Mouse (Mus musculus): Measurements from ENCODE around the gene Cops7b. TPM values are rescaled to one million over a fixed set of nuclear protein-coding genes. Genes with fewer than 3 reads are reported as not detected.

Gene Cops7b
- total and polyA plus RNA-seq, 2 experiments, result 5.0 to 20.2 TPM

- H3K27ac ChIP-seq (replicated peaks; ENCODE audit: insufficient read depth, low read depth, low read length), result peak overlapping the region; percentile 34; the same call in 1 of the 2 replicates
- WGBS, result 4% methylated on average over 36 of the region's 38 CpGs
- peak overlapping the region; percentile 82 for H3K4me3 ChIP-seq (ENCODE audit: insufficient read depth, low read depth, low read length)
- DNase-seq (ENCODE audit: extremely low read depth, low read depth, low spot score), result no peak
- H3K9ac ChIP-seq (ENCODE audit: low read depth, low read length), result peak overlapping the region; percentile 82
- H3K79me2 ChIP-seq (ENCODE audit: control insufficient read depth, insufficient read depth, low read length), result peaks cover 5% of the 10 kb centered on the region; the same call in 1 of the 2 replicates
- H3K27me3 ChIP-seq (ENCODE audit: control insufficient read depth, insufficient read depth, low read length), result no peaks in the 10 kb centered on the region
- H3K36me3 ChIP-seq (ENCODE audit: control insufficient read depth, insufficient read depth, low read length), result no peaks in the 10 kb centered on the region
- TF ChIP-seq CTCF (IDR thresholded peaks at IDR 0.05; ENCODE audit: low read depth, low read length), result no peak
- H3K4me1 ChIP-seq (ENCODE audit: control insufficient read depth, insufficient read depth, low read length), result peaks cover 5% of the 10 kb centered on the region
Observed at GRCm38 (mm10) chr1:86581692-86582450, 833 bp upstream of the Cops7b start.

- Histone ChIP-seq H3K9ac (ENCODE audit: low read depth, low read length) (no peak overlapping the region), H3K4me1 (ENCODE audit: control insufficient read depth, insufficient read depth, low read length) (peaks cover 5% of the 10 kb centered on the region), H3K4me3 (ENCODE audit: insufficient read depth, low read depth, low read length) (no peak overlapping the region), H3K27me3 (ENCODE audit: control insufficient read depth, insufficient read depth, low read length) (no peaks in the 10 kb centered on the region), H3K27ac (replicated peaks; ENCODE audit: insufficient read depth, low read depth, low read length) (no peak overlapping the region), H3K36me3 (ENCODE audit: control insufficient read depth, insufficient read depth, low read length) (no peaks in the 10 kb centered on the region), H3K79me2 (ENCODE audit: control insufficient read depth, insufficient read depth, low read length) (peaks cover 10% of the 10 kb centered on the region; the same call in 1 of the 2 replicates)
- DNase-seq (ENCODE audit: extremely low read depth, low read depth, low spot score), result no peak
- no peak for TF ChIP-seq POLR2A (IDR thresholded peaks at IDR 0.05; ENCODE audit: extremely low read depth, insufficient read depth, low read length)
- no peak for TF ChIP-seq CTCF (IDR thresholded peaks at IDR 0.05; ENCODE audit: low read depth, low read length)
- 44% methylated on average over 2 of the region's 2 CpGs for WGBS
Observed at GRCm38 (mm10) chr1:86583709-86584108, 1.0 kb downstream of the Cops7b start.

- no peaks in the 10 kb centered on the region for H3K27me3 ChIP-seq (ENCODE audit: control insufficient read depth, insufficient read depth, low read length)
- 0 out of 2 replicates have a peak, but pooled peaks have one; percentile 34 for TF ChIP-seq POLR2A (IDR thresholded peaks at IDR 0.05; ENCODE audit: extremely low read depth, insufficient read depth, low read length)
- TF ChIP-seq CTCF (IDR thresholded peaks at IDR 0.05; ENCODE audit: low read depth, low read length), result no peak
- H3K79me2 ChIP-seq (ENCODE audit: control insufficient read depth, insufficient read depth, low read length), result peaks cover 8% of the 10 kb centered on the region; the same call in 1 of the 2 replicates
- H3K4me1 ChIP-seq (ENCODE audit: control insufficient read depth, insufficient read depth, low read length), result peaks cover 11% of the 10 kb centered on the region
- peak; percentile 67 for DNase-seq (ENCODE audit: extremely low read depth, low read depth, low spot score)
- H3K9ac ChIP-seq (ENCODE audit: low read depth, low read length), result peak overlapping the region; percentile 92
- WGBS, result under 1% methylated on average over 26 of the region's 26 CpGs
- peak overlapping the region; percentile 94 for H3K4me3 ChIP-seq (ENCODE audit: insufficient read depth, low read depth, low read length)
- H3K36me3 ChIP-seq (ENCODE audit: control insufficient read depth, insufficient read depth, low read length), result peaks cover 15% of the 10 kb centered on the region
- H3K27ac ChIP-seq (replicated peaks; ENCODE audit: insufficient read depth, low read depth, low read length), result peak overlapping the region; percentile 51
Observed at GRCm38 (mm10) chr1:86586992-86587391, 4.3 kb downstream of the Cops7b start.

- H3K9ac ChIP-seq (ENCODE audit: low read depth, low read length), result no peak overlapping the region
- peaks cover 34% of the 10 kb centered on the region for H3K36me3 ChIP-seq (ENCODE audit: control insufficient read depth, insufficient read depth, low read length)
- peak overlapping the region; percentile 55 for H3K27ac ChIP-seq (replicated peaks; ENCODE audit: insufficient read depth, low read depth, low read length)
- H3K79me2 ChIP-seq (ENCODE audit: control insufficient read depth, insufficient read depth, low read length), result no peaks in the 10 kb centered on the region
- no peaks in the 10 kb centered on the region for H3K27me3 ChIP-seq (ENCODE audit: control insufficient read depth, insufficient read depth, low read length)
- no peak overlapping the region for H3K4me3 ChIP-seq (ENCODE audit: insufficient read depth, low read depth, low read length)
- H3K4me1 ChIP-seq (ENCODE audit: control insufficient read depth, insufficient read depth, low read length), result peaks cover 31% of the 10 kb centered on the region
- WGBS, result 52% methylated on average over 7 of the region's 7 CpGs
- TF ChIP-seq POLR2A (IDR thresholded peaks at IDR 0.05; ENCODE audit: extremely low read depth, insufficient read depth, low read length) (no peak), CTCF (IDR thresholded peaks at IDR 0.05; ENCODE audit: low read depth, low read length) (no peak)
- peak; percentile 23 for DNase-seq (ENCODE audit: extremely low read depth, low read depth, low spot score)
Observed at GRCm38 (mm10) chr1:86594539-86594938, 11.8 kb downstream of the Cops7b start.

- TF ChIP-seq CTCF (IDR thresholded peaks at IDR 0.05; ENCODE audit: low read depth, low read length), result no peak
- TF ChIP-seq POLR2A (IDR thresholded peaks at IDR 0.05; ENCODE audit: extremely low read depth, insufficient read depth, low read length), result no peak
- Histone ChIP-seq H3K79me2 (ENCODE audit: control insufficient read depth, insufficient read depth, low read length) (no peaks in the 10 kb centered on the region), H3K9ac (ENCODE audit: low read depth, low read length) (no peak overlapping the region), H3K36me3 (ENCODE audit: control insufficient read depth, insufficient read depth, low read length) (peaks cover 31% of the 10 kb centered on the region), H3K4me3 (ENCODE audit: insufficient read depth, low read depth, low read length) (no peak overlapping the region), H3K4me1 (ENCODE audit: control insufficient read depth, insufficient read depth, low read length) (peaks cover 29% of the 10 kb centered on the region), H3K27ac (replicated peaks; ENCODE audit: insufficient read depth, low read depth, low read length) (peak overlapping the region; percentile 75), H3K27me3 (ENCODE audit: control insufficient read depth, insufficient read depth, low read length) (no peaks in the 10 kb centered on the region)
- WGBS, result 23% methylated on average over 6 of the region's 6 CpGs
- peak; percentile 99 for DNase-seq (ENCODE audit: extremely low read depth, low read depth, low spot score)
Observed at GRCm38 (mm10) chr1:86595315-86595714, 12.6 kb downstream of the Cops7b start.

- TF ChIP-seq POLR2A (IDR thresholded peaks at IDR 0.05; ENCODE audit: extremely low read depth, insufficient read depth, low read length) (no peak), CTCF (IDR thresholded peaks at IDR 0.05; ENCODE audit: low read depth, low read length) (no peak)
- WGBS, result 48% methylated on average over 6 of the region's 6 CpGs
- Histone ChIP-seq H3K36me3 (ENCODE audit: control insufficient read depth, insufficient read depth, low read length) (peaks cover 35% of the 10 kb centered on the region), H3K79me2 (ENCODE audit: control insufficient read depth, insufficient read depth, low read length) (no peaks in the 10 kb centered on the region), H3K9ac (ENCODE audit: low read depth, low read length) (no peak overlapping the region), H3K4me3 (ENCODE audit: insufficient read depth, low read depth, low read length) (no peak overlapping the region), H3K27me3 (ENCODE audit: control insufficient read depth, insufficient read depth, low read length) (no peaks in the 10 kb centered on the region), H3K27ac (replicated peaks; ENCODE audit: insufficient read depth, low read depth, low read length) (peak overlapping the region; percentile 75), H3K4me1 (ENCODE audit: control insufficient read depth, insufficient read depth, low read length) (peaks cover 33% of the 10 kb centered on the region)
- no peak for DNase-seq (ENCODE audit: extremely low read depth, low read depth, low spot score)
Observed at GRCm38 (mm10) chr1:86596512-86596911, 13.8 kb downstream of the Cops7b start.
